Mouse (Mus musculus) heart, adult 8-10 months (tissue): ENCODE data around the gene Defb28. TPM values are rescaled to one million over a fixed set of nuclear protein-coding genes. Genes with fewer than 3 reads are reported as not detected.

Experiments
- DNase-seq: peaks from one replicate; pipeline ENCODE4 v3.0.0; 2022; ENCODE audit warnings: low spot score
- total RNA-seq, 4 experiments: library from RNA; stranded (reverse); gene quantifications; 2 replicates each; pipeline ENCODE4 v1.2.4; 2022

The Defb28 gene
- total RNA-seq, 4 experiments from 2014 or later: not detected

DNA sequence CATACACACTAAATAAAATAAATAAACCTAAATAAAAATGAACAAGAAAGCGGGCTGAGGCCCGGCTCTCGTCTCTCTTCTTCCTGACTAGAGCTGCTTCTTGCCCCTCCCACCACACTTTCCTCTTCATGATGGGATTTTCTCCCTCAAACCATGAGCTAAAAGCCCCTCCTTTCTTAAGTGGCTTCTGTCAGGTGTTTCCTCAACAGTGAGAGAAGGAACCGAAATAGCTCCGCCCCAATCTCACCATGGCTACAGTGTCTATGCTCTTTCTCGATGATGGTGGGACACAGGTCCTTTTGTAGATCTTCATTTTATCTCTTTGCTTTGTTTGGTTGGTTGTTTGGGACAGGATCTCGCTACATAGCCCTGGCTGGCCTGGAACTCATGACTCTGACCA lies 38.6 kb downstream of the Defb28 start:
- no peak for DNase-seq

DNA sequence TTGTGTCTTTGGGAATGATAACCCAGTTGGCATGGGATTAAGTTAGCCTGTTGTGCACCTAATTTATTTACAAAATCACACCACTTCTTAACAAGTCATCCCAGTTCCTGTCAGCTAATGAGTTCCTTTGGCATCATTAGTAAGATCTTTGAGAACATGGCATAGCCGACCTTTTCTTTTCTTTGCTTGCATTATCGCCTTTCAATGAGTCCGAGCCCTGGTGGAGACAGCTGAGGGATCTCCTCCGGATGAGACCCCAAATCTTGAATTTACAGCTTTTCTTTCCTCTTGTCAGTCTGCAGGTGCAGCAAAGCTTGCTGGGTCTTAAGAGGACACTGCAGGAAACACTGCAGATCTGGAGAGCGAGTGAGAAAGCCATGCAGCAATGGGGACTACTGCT lies 51.0 kb downstream of the Defb28 start, which contains the start of gene Gm17416:
Gene Gm17416, plus strand, starts transcription at position 301 of the 400 bp plus-strand sequence.
- DNase-seq: no peak

DNA sequence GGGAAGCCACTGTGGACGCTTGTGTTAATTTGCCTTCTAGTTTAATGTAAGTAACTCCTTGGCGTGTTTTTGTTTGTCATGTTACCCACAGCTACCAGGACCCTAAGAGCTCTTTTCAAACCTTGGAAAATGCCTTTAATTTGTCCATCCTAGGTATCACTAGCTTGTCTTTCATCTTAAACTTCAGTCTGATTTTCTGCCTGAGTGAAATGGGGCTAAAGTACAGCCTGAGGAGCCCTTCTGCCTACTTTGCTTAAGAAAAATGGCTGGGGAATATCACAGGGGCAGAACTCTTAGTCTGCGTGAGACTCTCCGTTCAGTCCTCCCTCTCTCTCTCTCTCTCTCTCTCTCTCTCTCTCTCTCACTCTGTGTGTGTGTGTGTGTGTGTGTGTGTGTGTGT lies 51.8 kb downstream of the Defb28 start:
- DNase-seq: no peak

DNA sequence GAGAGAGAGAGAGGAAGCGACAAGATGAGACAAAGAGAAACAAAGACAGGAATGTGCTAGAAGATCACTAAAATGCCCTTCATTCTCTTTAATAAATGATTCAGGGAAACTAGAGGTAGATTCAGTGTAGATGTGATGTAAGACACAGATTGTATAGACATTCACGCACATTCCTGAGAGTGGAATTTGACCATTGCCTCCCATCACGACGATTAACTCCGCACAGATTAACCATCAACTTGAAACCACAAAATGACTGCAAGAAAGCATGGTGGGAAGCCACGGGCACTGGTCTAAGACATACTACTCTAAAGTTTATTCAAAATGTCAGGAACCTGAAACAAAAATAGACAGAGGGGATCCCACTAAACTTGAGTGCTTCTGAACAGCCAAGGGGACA lies 52.3 kb downstream of the Defb28 start:
- DNase-seq: no peak

Other genes starting within 250 kb of the Defb28 start
- gene Tbc1d20, start 224.4 kb upstream of the Defb28 start, total RNA-seq: 10 to 100 TPM; 37.1 to 41.9 (median 37.5) TPM
- 10 to 100 TPM; 36.1 to 51.7 (median 47.6) TPM for gene Rbck1, start 185.6 kb upstream of the Defb28 start, total RNA-seq
- 1 to 10 TPM; 3.3 to 4.2 (median 4.1) TPM for gene Trib3, start 174.2 kb upstream of the Defb28 start, total RNA-seq
- gene Nrsn2, start 141.6 kb upstream of the Defb28 start, total RNA-seq: not detected
- 1 to 10 TPM; 5.5 to 8.5 (median 7.0) TPM for gene Sox12, start 120.2 kb upstream of the Defb28 start, total RNA-seq
- gene Zcchc3, start 103.2 kb upstream of the Defb28 start, total RNA-seq: 1 to 10 TPM; 5.8 to 7.6 (median 6.4) TPM
- gene 6820408C15Rik, start 102.7 kb upstream of the Defb28 start, total RNA-seq: 1 to 10 TPM; 1.5 to 2.9 (median 2.3) TPM
- not detected for gene Defb23, start 53.6 kb upstream of the Defb28 start, total RNA-seq
- gene Defb20, start 41.2 kb upstream of the Defb28 start, total RNA-seq: not detected
- not detected for gene Defb22, start 28.1 kb upstream of the Defb28 start, total RNA-seq
- gene Defb26, start 6.6 kb upstream of the Defb28 start, total RNA-seq: not detected
- gene Defb29, start 21.8 kb downstream of the Defb28 start, total RNA-seq: not detected
- gene Gm17416, start 51.1 kb downstream of the Defb28 start, total RNA-seq: not detected
- gene Defb21, start 54.5 kb downstream of the Defb28 start, total RNA-seq: not detected
- gene Defb19, start 62.1 kb downstream of the Defb28 start, total RNA-seq: under 1 TPM in 1 of 4 experiments, not detected in 3; 0.81 TPM
- gene Defb45, start 81.1 kb downstream of the Defb28 start, total RNA-seq: not detected
- not detected for gene Defb36, start 86.1 kb downstream of the Defb28 start, total RNA-seq
- gene Defb25, start 104.8 kb downstream of the Defb28 start, total RNA-seq: not detected
- 1 to 10 TPM; 5.1 to 5.6 (median 5.2) TPM for gene Rem1, start 108.7 kb downstream of the Defb28 start, total RNA-seq
- 10 to 100 TPM; 34.4 to 36.3 (median 35.1) TPM for gene H13, start 151.2 kb downstream of the Defb28 start, total RNA-seq
- gene Mcts2, start 168.8 kb downstream of the Defb28 start, total RNA-seq: 10 to 100 TPM; 15.0 to 19.6 (median 16.6) TPM
- 10 to 100 TPM; 43.3 to 63.6 (median 58.4) TPM for gene Id1, start 218.0 kb downstream of the Defb28 start, total RNA-seq
- gene Cox4i2, start 235.9 kb downstream of the Defb28 start, total RNA-seq: 10 to 100 TPM; 10.3 to 16.2 (median 12.4) TPM